Mouse (Mus musculus) stomach, postnatal 0 days (tissue): ENCODE measurements around the gene Tbc1d9.

Source experiments
- CTCF ChIP-seq: IDR thresholded peaks from 2 replicates; pipeline ENCODE4 v1.5.1; 2016; ENCODE audit warnings: antibody characterized with exemption, low read depth, mild to moderate bottlenecking, moderate library complexity
- EP300 ChIP-seq: optimal IDR thresholded peaks from 2 replicates; pipeline ENCODE3; 2016; ENCODE audit warnings: antibody characterized with exemption

DNA sequence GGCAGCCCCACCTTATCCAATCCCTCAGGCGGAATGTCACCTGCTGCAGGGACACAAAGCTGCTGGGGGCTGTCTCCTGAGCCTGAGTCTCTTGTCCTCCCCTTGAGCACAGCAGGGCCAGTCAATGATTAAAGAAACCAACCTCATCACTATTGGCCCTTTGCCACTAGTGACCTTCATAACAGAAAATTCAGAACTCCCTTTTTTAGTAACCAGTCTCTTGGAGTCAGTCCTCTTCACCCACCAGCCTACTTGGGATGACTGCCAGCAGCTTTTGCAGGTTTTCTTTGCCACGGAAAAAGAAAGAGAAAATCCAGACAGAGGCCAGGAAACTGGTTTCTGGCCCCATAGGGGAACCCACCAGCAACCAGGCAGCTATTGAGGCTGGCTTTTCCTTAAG, 30.1 kb upstream of the Tbc1d9 start:
- TF ChIP-seq CTCF (no peak), EP300 (no peak)
